Mouse (Mus musculus) heart, postnatal 0 days (tissue): ENCODE measurements around the gene Dtl.

Experiments used
- CTCF ChIP-seq: IDR thresholded peaks from 2 replicates; pipeline ENCODE4 v1.5.1; 2016; ENCODE audit warnings: antibody characterized with exemption, control low read depth, low read depth
- EP300 ChIP-seq: IDR thresholded peaks from 2 replicates; pipeline ENCODE4 v1.6.1; 2016; ENCODE audit warnings: antibody characterized with exemption, low read depth

- TF ChIP-seq EP300, result no peak
- TF ChIP-seq CTCF, result no peak
These were observed 24.6 kb downstream of the Dtl start for GRCm38 (mm10) chr1:191550786-191551185.
